Mouse (Mus musculus) hindbrain, embryonic 16.5 days (tissue): ENCODE measurements around the gene Ppp4r3b. TPM values are rescaled to one million over a fixed set of nuclear protein-coding genes. Genes with fewer than 3 reads are reported as not detected.

Experiments used
- ATAC-seq: fragments of 200-750 bp; cut with Nextera tagmentation; 2 replicates; pipeline ENCODE4 v1.8.0; 2017; ENCODE audit warnings: moderate TSS enrichment, moderate library complexity
- H3K27ac ChIP-seq: fragments of 300-500 bp; sonication (generic); 2 replicates; pipeline ENCODE4 v1.5.1; 2014; ENCODE audit warnings: low read depth, mild to moderate bottlenecking, control low read depth, low read length, moderate library complexity
- H3K27me3 ChIP-seq: fragments of 300-500 bp; sonication (generic); replicated peaks from 2 replicates; pipeline ENCODE4 v1.6.1; 2014; ENCODE audit warnings: low read length; ENCODE audit not compliant: control insufficient read depth, insufficient read depth
- H3K36me3 ChIP-seq: fragments of 300-500 bp; sonication (generic); 2 replicates; pipeline ENCODE4 v1.6.1; 2014; ENCODE audit warnings: mild to moderate bottlenecking, low read length, moderate library complexity, mixed read lengths; ENCODE audit not compliant: control insufficient read depth, insufficient read depth
- H3K4me1 ChIP-seq: fragments of 300-500 bp; sonication (generic); 2 replicates; pipeline ENCODE4 v1.6.1; 2014; ENCODE audit warnings: low read depth, low read length; ENCODE audit not compliant: control insufficient read depth, insufficient read depth
- H3K4me2 ChIP-seq: fragments of 300-500 bp; sonication (generic); 2 replicates; pipeline ENCODE4 v1.6.1; 2014; ENCODE audit warnings: mild to moderate bottlenecking, low read length, control low read depth, moderate library complexity
- H3K4me3 ChIP-seq: fragments of 300-500 bp; sonication (generic); 2 replicates; pipeline ENCODE4 v1.5.1; 2014; ENCODE audit warnings: mild to moderate bottlenecking, low read length, control low read depth, moderate library complexity
- H3K9ac ChIP-seq: fragments of 300-500 bp; sonication (generic); 2 replicates; pipeline ENCODE4 v1.6.1; 2014; ENCODE audit warnings: low read depth, mild to moderate bottlenecking, control low read depth, low read length, moderate library complexity
- H3K9me3 ChIP-seq: fragments of 300-500 bp; sonication (generic); 2 replicates; pipeline ENCODE4 v1.6.1; 2014; ENCODE audit warnings: mild to moderate bottlenecking, low read length, moderate library complexity; ENCODE audit not compliant: control insufficient read depth
- WGBS: fragments of 180-500 bp; shearing (Covaris S2); extraction: QIAGEN DNeasy Blood & Tissue Kit; methylation state at CpG from one replicate; pipeline ENCODE4 v1.1.7; 2014; 5-methylcytosine and 5-hydroxymethylcytosine counted together
- polyA plus RNA-seq: library from polyadenylated mRNA; unstranded; fragments of >200 nt; fragmentation: Nextera tagmentation; extraction: Ambion mirVana; gene quantifications from 2 replicates; pipeline ENCODE4 v1.2.1, GENCODE M21; 2015

The Ppp4r3b gene
- polyA plus RNA-seq, 1 experiment from 2014 or later, result 66.3 TPM

GRCm38 (mm10) chr11:29222310-29222709 lies 49.6 kb downstream of the Ppp4r3b start:
- 93% methylated on average over 5 of the region's 5 CpGs for WGBS
- H3K27me3 ChIP-seq, result no peaks in the 10 kb centered on the region

DNA sequence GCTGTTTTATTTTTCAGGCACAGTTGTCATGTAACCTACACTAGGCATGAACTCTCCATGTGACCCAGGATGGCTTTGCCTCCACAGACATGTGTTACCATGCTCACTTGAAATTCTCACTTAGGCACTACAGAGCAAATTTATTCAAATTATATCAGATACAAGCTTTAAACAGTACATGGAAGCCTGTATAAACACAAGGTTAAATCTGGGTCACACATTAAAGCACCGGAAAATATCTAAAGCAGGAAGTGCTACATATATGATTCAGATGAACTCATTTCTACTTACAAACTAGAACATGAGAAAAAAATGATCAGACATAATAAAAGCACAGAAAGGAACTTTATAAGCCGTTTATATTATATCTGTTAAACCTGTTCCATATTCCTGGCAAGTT lies 52.1 kb downstream of the Ppp4r3b start:
- ATAC-seq, result no peak
- no peak overlapping the region for H3K9ac ChIP-seq
- no peak overlapping the region for H3K27ac ChIP-seq
- H3K36me3 ChIP-seq, result peaks cover 35% of the 10 kb centered on the region
- H3K4me2 ChIP-seq, result no peak overlapping the region
- 95% methylated on average over 2 of the region's 2 CpGs for WGBS
- no peaks in the 10 kb centered on the region for H3K27me3 ChIP-seq
- no peaks in the 10 kb centered on the region for H3K9me3 ChIP-seq
- no peak overlapping the region for H3K4me3 ChIP-seq
- no peaks in the 10 kb centered on the region for H3K4me1 ChIP-seq

More at GRCm38 (mm10) chr11:29222310-29222709, 49.6 kb downstream of the Ppp4r3b start:
- Histone ChIP-seq H3K4me1 (no peaks in the 10 kb centered on the region), H3K27ac (no peak overlapping the region), H3K9ac (no peak overlapping the region), H3K4me2 (no peak overlapping the region), H3K9me3 (no peaks in the 10 kb centered on the region), H3K36me3 (peaks cover 36% of the 10 kb centered on the region), H3K4me3 (no peak overlapping the region)
- ATAC-seq, result no peak

- Histone ChIP-seq H3K9me3 (no peaks in the 10 kb centered on the region), H3K4me1 (no peaks in the 10 kb centered on the region), H3K9ac (no peak overlapping the region), H3K27me3 (no peaks in the 10 kb centered on the region), H3K36me3 (peaks cover 19% of the 10 kb centered on the region), H3K27ac (no peak overlapping the region), H3K4me2 (no peak overlapping the region), H3K4me3 (no peak overlapping the region)
- ATAC-seq, result no peak
- WGBS, result 96% methylated on average over 2 of the region's 2 CpGs
Measured at GRCm38 (mm10) chr11:29228957-29229356, 56.3 kb downstream of the Ppp4r3b start.

- no peaks in the 10 kb centered on the region for H3K9me3 ChIP-seq
- no peaks in the 10 kb centered on the region for H3K27me3 ChIP-seq
- no peak for ATAC-seq
- H3K4me1 ChIP-seq, result no peaks in the 10 kb centered on the region
- H3K4me2 ChIP-seq, result no peak overlapping the region
- WGBS, result 95% methylated on average over 1 of the region's 1 CpGs
- peaks cover 11% of the 10 kb centered on the region for H3K36me3 ChIP-seq
- H3K9ac ChIP-seq, result no peak overlapping the region
- no peak overlapping the region for H3K27ac ChIP-seq
- H3K4me3 ChIP-seq, result no peak overlapping the region
Measured at GRCm38 (mm10) chr11:29233569-29233968, 60.9 kb downstream of the Ppp4r3b start.

DNA sequence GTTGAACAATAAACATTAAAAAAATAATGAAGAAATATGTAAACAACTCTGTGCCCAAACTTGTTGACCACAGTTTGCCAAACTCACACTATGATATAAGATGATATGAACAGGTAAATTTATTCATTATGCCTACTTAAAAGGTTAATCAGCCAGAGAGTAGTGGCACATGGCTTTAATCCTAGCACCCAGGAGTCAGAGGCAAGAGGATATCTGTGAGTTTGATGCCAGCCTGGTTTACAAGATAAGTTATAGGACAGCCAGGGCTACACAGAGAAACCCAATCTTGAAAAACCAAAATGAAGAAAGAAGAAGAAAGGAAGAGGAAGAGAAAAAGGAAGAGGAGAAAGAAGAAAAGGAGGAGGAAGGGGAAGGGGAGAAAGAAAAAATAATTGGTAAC lies 64.7 kb downstream of the Ppp4r3b start:
- H3K27me3 ChIP-seq, result no peaks in the 10 kb centered on the region
- H3K36me3 ChIP-seq, result no peaks in the 10 kb centered on the region
- no peak overlapping the region for H3K9ac ChIP-seq
- H3K4me2 ChIP-seq, result no peak overlapping the region
- H3K27ac ChIP-seq, result no peak overlapping the region
- no peaks in the 10 kb centered on the region for H3K9me3 ChIP-seq
- no peak for ATAC-seq
- H3K4me1 ChIP-seq, result no peaks in the 10 kb centered on the region
- no peak overlapping the region for H3K4me3 ChIP-seq

GRCm38 (mm10) chr11:29238047-29238446 lies 65.4 kb downstream of the Ppp4r3b start:
- Histone ChIP-seq H3K9me3 (no peaks in the 10 kb centered on the region), H3K9ac (no peak overlapping the region), H3K36me3 (peaks cover 3% of the 10 kb centered on the region; the same call in 1 of the 2 replicates), H3K4me2 (no peak overlapping the region), H3K4me3 (no peak overlapping the region), H3K27ac (no peak overlapping the region), H3K27me3 (no peaks in the 10 kb centered on the region), H3K4me1 (no peaks in the 10 kb centered on the region)
- no peak for ATAC-seq

DNA sequence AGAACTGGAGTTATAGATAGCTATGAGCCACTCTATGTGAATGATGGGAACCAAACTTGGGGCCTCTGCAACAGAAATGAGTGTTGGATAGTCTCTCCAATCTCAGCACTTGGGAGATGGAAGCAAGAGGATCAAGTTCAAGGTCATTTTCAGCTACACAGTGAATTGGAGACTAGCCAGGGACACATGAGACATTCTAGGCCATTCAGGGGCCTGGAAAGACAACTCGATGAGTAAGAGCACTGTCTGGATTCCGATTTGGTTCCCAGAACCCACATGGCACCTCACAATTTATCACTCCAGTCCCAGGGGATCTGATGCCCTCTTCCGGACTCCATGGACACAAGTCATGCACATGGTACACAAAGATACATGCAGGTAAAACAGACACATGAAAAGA lies 65.9 kb downstream of the Ppp4r3b start:
- Histone ChIP-seq H3K4me2 (no peak overlapping the region), H3K4me3 (no peak overlapping the region)

DNA sequence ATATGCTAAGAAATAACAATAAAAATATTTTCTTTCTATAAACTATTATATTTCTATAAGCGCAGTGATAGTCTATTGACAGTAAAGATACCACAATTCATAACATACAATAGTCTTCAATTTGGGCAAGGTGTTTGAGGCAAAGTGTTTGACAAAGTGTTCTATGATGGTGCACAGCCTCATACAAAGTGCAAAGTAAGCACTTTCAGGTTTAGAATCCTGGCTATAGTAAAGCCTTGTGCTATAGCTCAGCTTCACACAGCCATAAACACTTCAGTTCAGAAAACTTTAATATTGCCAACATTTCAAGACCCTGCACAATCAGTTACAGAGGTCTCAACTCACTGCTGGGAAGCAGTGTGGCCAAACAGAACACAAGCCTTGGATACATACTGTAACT lies 66.7 kb downstream of the Ppp4r3b start:
- Histone ChIP-seq H3K4me3 (no peak overlapping the region), H3K27me3 (no peaks in the 10 kb centered on the region), H3K9ac (no peak overlapping the region), H3K4me2 (no peak overlapping the region), H3K36me3 (peaks cover 3% of the 10 kb centered on the region; the same call in 1 of the 2 replicates), H3K27ac (no peak overlapping the region), H3K9me3 (no peaks in the 10 kb centered on the region), H3K4me1 (no peaks in the 10 kb centered on the region)
- no peak for ATAC-seq
- 96% methylated on average over 1 of the region's 1 CpGs for WGBS

More for the DNA sequence above, 65.9 kb downstream of the Ppp4r3b start:
- whole genome bisulfite sequencing, result 89% methylated on average over 3 of the region's 3 CpGs
- H3K36me3 ChIP-seq, result peaks cover 3% of the 10 kb centered on the region; the same call in 1 of the 2 replicates
- no peaks in the 10 kb centered on the region for H3K4me1 ChIP-seq
- H3K9me3 ChIP-seq, result no peaks in the 10 kb centered on the region
- ATAC-seq, result no peak
- no peak overlapping the region for H3K27ac ChIP-seq
- no peak overlapping the region for H3K9ac ChIP-seq
- H3K27me3 ChIP-seq, result no peaks in the 10 kb centered on the region

DNA sequence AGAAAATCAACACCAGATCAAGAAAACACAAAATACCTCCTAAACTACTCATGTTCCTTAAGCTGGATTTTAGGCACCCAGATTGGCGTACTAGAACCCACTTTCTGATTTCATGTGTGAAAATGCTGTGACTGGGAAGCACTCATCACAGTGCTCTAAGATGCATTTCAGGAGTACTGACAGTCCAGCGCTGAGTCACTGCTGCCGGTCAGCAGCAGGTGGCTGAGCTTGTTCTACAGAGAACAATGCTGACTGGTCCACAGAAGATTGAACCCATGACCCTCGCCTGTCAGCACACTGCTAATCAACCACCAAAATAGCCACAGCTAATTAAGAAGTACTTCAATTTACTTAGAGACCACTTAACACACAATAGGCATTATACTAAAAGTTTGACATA lies 69.3 kb downstream of the Ppp4r3b start:
- WGBS, result 64% methylated on average over 4 of the region's 4 CpGs
- Histone ChIP-seq H3K9me3 (no peaks in the 10 kb centered on the region), H3K27ac (no peak overlapping the region), H3K27me3 (no peaks in the 10 kb centered on the region), H3K4me2 (no peak overlapping the region), H3K9ac (no peak overlapping the region), H3K36me3 (peaks cover 3% of the 10 kb centered on the region; the same call in 1 of the 2 replicates), H3K4me3 (no peak overlapping the region), H3K4me1 (peaks cover 13% of the 10 kb centered on the region)
- ATAC-seq, result no peak

DNA sequence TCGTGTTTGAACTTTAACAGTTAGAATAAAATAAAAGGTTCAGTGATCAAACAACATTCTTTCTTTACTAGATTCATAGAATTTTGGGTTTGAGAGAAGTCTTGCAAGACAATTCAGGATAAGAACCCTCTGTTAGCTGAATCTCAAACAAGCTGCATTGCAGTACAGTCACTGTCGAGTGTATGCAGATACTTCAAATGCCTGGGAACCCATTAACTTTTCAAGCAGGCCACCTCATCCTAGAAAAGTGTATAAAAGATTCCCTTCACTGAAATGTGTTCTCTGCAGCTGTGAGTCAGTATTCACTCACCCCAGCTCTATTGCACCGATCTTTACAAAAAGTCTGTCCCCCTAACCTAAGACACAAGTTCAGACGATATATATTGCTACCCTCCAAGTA lies 73.3 kb downstream of the Ppp4r3b start:
- 59% methylated on average over 4 of the region's 4 CpGs for WGBS
- Histone ChIP-seq H3K4me2 (peak overlapping the region; percentile 80), H3K36me3 (peaks cover 3% of the 10 kb centered on the region; the same call in 1 of the 2 replicates), H3K9ac (peak overlapping the region; percentile 88), H3K27me3 (no peaks in the 10 kb centered on the region), H3K4me1 (peaks cover 13% of the 10 kb centered on the region), H3K4me3 (peak overlapping the region; percentile 94), H3K9me3 (no peaks in the 10 kb centered on the region), H3K27ac (no peak overlapping the region)
- no peak for ATAC-seq
